Mouse (Mus musculus) midbrain, embryonic 15.5 days (tissue): Measurements from ENCODE around the gene Gm37240. TPM values are rescaled to one million over a fixed set of nuclear protein-coding genes. Genes with fewer than 3 reads are reported as not detected.
A peak's percentile ranks its signal among the peaks of the same experiment; 100 is the strongest.

Experiments used
- ATAC-seq: fragments of 200-750 bp; cut with Nextera tagmentation; replicated peaks from 2 replicates; pipeline ENCODE4 v1.8.0; 2017; ENCODE audit warnings: moderate TSS enrichment
- H3K27ac ChIP-seq: fragments of 300-500 bp; sonication (generic); 2 replicates; pipeline ENCODE4 v1.5.1; 2015; ENCODE audit warnings: mild to moderate bottlenecking, inconsistent platforms
- H3K27me3 ChIP-seq: fragments of 300-500 bp; sonication (generic); replicated peaks from 2 replicates; pipeline ENCODE4 v1.6.1; 2015; ENCODE audit warnings: inconsistent platforms
- H3K36me3 ChIP-seq: fragments of 300-500 bp; sonication (generic); replicated peaks from 2 replicates; pipeline ENCODE4 v1.6.1; 2015; ENCODE audit warnings: inconsistent platforms
- H3K4me1 ChIP-seq: fragments of 300-500 bp; sonication (generic); 2 replicates; pipeline ENCODE4 v1.6.1; 2015; ENCODE audit warnings: inconsistent platforms
- H3K4me2 ChIP-seq: fragments of 300-500 bp; sonication (generic); 2 replicates; pipeline ENCODE4 v1.6.1; 2015; ENCODE audit warnings: inconsistent platforms, mild to moderate bottlenecking, moderate library complexity
- H3K4me3 ChIP-seq: fragments of 300-500 bp; sonication (generic); 2 replicates; pipeline ENCODE4 v1.5.1; 2015; ENCODE audit warnings: mild to moderate bottlenecking, inconsistent platforms
- H3K9ac ChIP-seq: fragments of 300-500 bp; sonication (generic); 2 replicates; pipeline ENCODE4 v1.6.1; 2015; ENCODE audit warnings: mild to moderate bottlenecking, inconsistent platforms
- H3K9me3 ChIP-seq: fragments of 300-500 bp; sonication (generic); 2 replicates; pipeline ENCODE4 v1.6.1; 2016; ENCODE audit warnings: inconsistent platforms
- WGBS: fragments of 180-500 bp; shearing (Covaris S2); methylation state at CpG from one replicate; pipeline ENCODE4 v1.1.7; 2015; ENCODE audit warnings: mixed read lengths; 5-methylcytosine and 5-hydroxymethylcytosine counted together
- polyA plus RNA-seq: library from polyadenylated mRNA; unstranded; fragments of >200 nt; fragmentation: Nextera tagmentation; extraction: Ambion mirVana; gene quantifications from 2 replicates; pipeline ENCODE4 v1.2.1, GENCODE M21; 2015

Gm37240 gene
- polyA plus RNA-seq, 1 experiment from 2014 or later = 0.40 TPM

DNA sequence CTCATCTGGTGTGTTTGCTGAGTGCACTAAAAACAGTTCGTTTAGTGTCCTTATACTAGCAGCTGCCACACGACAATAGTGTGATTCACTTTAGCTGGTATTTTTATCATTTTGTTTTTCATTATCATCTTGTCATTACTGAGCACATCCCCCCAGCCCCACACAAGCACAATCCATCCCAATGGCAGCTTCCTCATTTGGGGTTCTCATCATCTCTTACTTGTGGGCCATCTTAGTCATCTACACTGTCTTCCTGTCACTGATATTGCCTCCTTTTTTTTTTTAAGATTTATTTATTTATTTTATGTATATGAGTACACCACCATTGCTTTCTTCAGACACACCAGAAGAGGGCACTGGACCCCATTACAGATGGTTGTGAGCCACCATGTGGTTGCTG lies 1268.7 kb downstream of the Gm37240 start:
- ATAC-seq = no peak
- H3K36me3 ChIP-seq = no peaks in the 10 kb centered on the region
- H3K9ac ChIP-seq = no peak overlapping the region
- H3K27ac ChIP-seq = no peak overlapping the region
- no peaks in the 10 kb centered on the region for H3K9me3 ChIP-seq
- no peak overlapping the region for H3K4me2 ChIP-seq
- H3K4me3 ChIP-seq = no peak overlapping the region
- no peaks in the 10 kb centered on the region for H3K27me3 ChIP-seq
- H3K4me1 ChIP-seq = peaks cover 2% of the 10 kb centered on the region; the same call in 1 of the 2 replicates
- WGBS = 89% methylated on average over 2 of the region's 2 CpGs

- Histone ChIP-seq H3K4me3 (no peak overlapping the region), H3K4me2 (no peak overlapping the region), H3K27me3 (no peaks in the 10 kb centered on the region), H3K9ac (no peak overlapping the region), H3K36me3 (no peaks in the 10 kb centered on the region), H3K9me3 (no peaks in the 10 kb centered on the region), H3K27ac (no peak overlapping the region), H3K4me1 (peaks cover 2% of the 10 kb centered on the region; the same call in 1 of the 2 replicates)
- ATAC-seq = no peak
- whole genome bisulfite sequencing = 25% methylated on average over 7 of the region's 7 CpGs
These were observed 1271.5 kb downstream of the Gm37240 start for GRCm38 (mm10) chr3:84615856-84616225.

GRCm38 (mm10) chr3:84615050-84615855 lies 1272.1 kb downstream of the Gm37240 start:
- Histone ChIP-seq H3K27ac (no peak overlapping the region), H3K9ac (no peak overlapping the region), H3K36me3 (no peaks in the 10 kb centered on the region), H3K27me3 (no peaks in the 10 kb centered on the region), H3K9me3 (no peaks in the 10 kb centered on the region), H3K4me1 (peaks cover 2% of the 10 kb centered on the region; the same call in 1 of the 2 replicates), H3K4me2 (no peak overlapping the region), H3K4me3 (no peak overlapping the region)
- 23% methylated on average over 5 of the region's 5 CpGs for WGBS
- ATAC-seq = peak; percentile 72

DNA sequence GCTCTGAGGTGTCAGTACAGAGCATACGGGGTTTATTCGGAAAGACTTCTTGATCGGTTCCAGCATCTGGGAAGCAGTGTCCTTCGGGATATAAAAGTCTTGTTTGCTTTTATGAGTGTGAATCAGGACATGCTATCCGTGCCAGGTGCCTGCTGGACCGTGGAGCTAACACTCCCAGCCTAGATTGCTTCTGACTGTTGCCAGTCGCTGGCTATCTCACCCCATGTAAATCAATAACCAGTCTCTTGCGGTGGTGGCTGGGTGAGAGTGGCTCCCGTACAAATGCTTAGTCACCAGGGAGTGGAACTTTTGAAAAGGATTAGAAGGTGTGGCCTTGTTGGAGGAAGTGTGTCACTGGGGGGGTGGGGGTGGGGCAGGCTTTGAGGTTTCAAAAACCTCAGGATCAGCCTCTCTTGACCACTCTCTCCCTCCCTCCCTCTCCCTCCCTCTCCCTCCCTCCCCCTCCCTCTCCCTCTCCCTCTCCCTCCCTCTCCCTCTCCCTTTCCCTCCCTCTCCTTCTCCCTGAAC lies 1277.1 kb downstream of the Gm37240 start:
- H3K27me3 ChIP-seq = no peaks in the 10 kb centered on the region
- no peak for ATAC-seq
- no peaks in the 10 kb centered on the region for H3K9me3 ChIP-seq
- no peak overlapping the region for H3K4me2 ChIP-seq
- H3K4me3 ChIP-seq = no peak overlapping the region
- WGBS = 72% methylated on average over 9 of the region's 9 CpGs
- no peak overlapping the region for H3K27ac ChIP-seq
- no peaks in the 10 kb centered on the region for H3K36me3 ChIP-seq
- no peaks in the 10 kb centered on the region for H3K4me1 ChIP-seq
- H3K9ac ChIP-seq = no peak overlapping the region

- H3K4me1 ChIP-seq = no peaks in the 10 kb centered on the region
- ATAC-seq = no peak
- no peak overlapping the region for H3K9ac ChIP-seq
- no peak overlapping the region for H3K4me2 ChIP-seq
- 88% methylated on average over 9 of the region's 9 CpGs for WGBS
- H3K4me3 ChIP-seq = no peak overlapping the region
- H3K36me3 ChIP-seq = no peaks in the 10 kb centered on the region
- H3K9me3 ChIP-seq = no peaks in the 10 kb centered on the region
- peaks cover under 1% of the 10 kb centered on the region for H3K27me3 ChIP-seq
- H3K27ac ChIP-seq = no peak overlapping the region
These were observed 1284.1 kb downstream of the Gm37240 start for GRCm38 (mm10) chr3:84603212-84603611.

DNA sequence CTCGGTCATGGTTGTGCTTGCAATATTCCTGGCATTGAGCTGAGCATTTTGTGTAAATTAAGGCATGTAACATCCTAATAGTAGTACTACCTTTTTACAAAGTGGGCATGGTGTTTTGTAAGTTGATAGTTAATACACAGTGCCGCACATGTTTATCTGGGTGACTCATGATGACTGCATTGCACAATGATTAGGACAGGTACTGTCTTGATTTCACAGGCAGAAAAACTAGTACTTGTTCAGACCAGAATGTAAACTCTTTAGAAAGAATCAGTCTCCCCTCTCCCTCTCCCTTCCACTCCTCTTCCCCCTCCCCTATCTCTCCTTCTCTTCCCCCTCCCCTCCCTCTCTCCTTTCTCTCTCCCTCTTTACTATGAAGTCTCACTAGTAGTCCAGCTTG lies 1284.6 kb downstream of the Gm37240 start:
- ATAC-seq = no peak
- no peaks in the 10 kb centered on the region for H3K9me3 ChIP-seq
- no peak overlapping the region for H3K4me3 ChIP-seq
- H3K27me3 ChIP-seq = peaks cover 3% of the 10 kb centered on the region
- H3K4me2 ChIP-seq = no peak overlapping the region
- H3K36me3 ChIP-seq = no peaks in the 10 kb centered on the region
- no peaks in the 10 kb centered on the region for H3K4me1 ChIP-seq
- no peak overlapping the region for H3K27ac ChIP-seq
- 93% methylated on average over 2 of the region's 2 CpGs for WGBS
- no peak overlapping the region for H3K9ac ChIP-seq

GRCm38 (mm10) chr3:84601870-84602495 lies 1285.3 kb downstream of the Gm37240 start:
- Histone ChIP-seq H3K27ac (no peak overlapping the region), H3K4me2 (no peak overlapping the region), H3K4me1 (no peaks in the 10 kb centered on the region), H3K36me3 (no peaks in the 10 kb centered on the region), H3K9me3 (no peaks in the 10 kb centered on the region), H3K27me3 (peaks cover 3% of the 10 kb centered on the region), H3K4me3 (no peak overlapping the region), H3K9ac (no peak overlapping the region)
- no peak for ATAC-seq
- 84% methylated on average over 9 of the region's 9 CpGs for WGBS

- no peak overlapping the region for H3K4me2 ChIP-seq
- WGBS = 91% methylated on average over 6 of the region's 6 CpGs
These were observed 1288.6 kb downstream of the Gm37240 start for GRCm38 (mm10) chr3:84598756-84599155.

GRCm38 (mm10) chr3:84597996-84598734 lies 1289.2 kb downstream of the Gm37240 start:
- no peak overlapping the region for H3K4me3 ChIP-seq
- H3K9ac ChIP-seq = no peak overlapping the region
- H3K27me3 ChIP-seq = peaks cover 3% of the 10 kb centered on the region
- no peak overlapping the region for H3K27ac ChIP-seq
- no peaks in the 10 kb centered on the region for H3K9me3 ChIP-seq
- H3K4me1 ChIP-seq = peaks cover 7% of the 10 kb centered on the region
- H3K4me2 ChIP-seq = no peak overlapping the region
- no peaks in the 10 kb centered on the region for H3K36me3 ChIP-seq
- WGBS = 85% methylated on average over 6 of the region's 6 CpGs
- ATAC-seq = no peak

More at GRCm38 (mm10) chr3:84598756-84599155, 1288.6 kb downstream of the Gm37240 start:
- H3K9ac ChIP-seq = no peak overlapping the region
- H3K27ac ChIP-seq = no peak overlapping the region
- no peak for ATAC-seq
- no peaks in the 10 kb centered on the region for H3K36me3 ChIP-seq
- H3K4me1 ChIP-seq = peaks cover 7% of the 10 kb centered on the region
- peaks cover 3% of the 10 kb centered on the region for H3K27me3 ChIP-seq
- H3K4me3 ChIP-seq = no peak overlapping the region
- H3K9me3 ChIP-seq = no peaks in the 10 kb centered on the region

GRCm38 (mm10) chr3:84595677-84596234 lies 1291.6 kb downstream of the Gm37240 start:
- no peak overlapping the region; the same call in 1 of the 2 replicates for H3K4me2 ChIP-seq
- H3K4me3 ChIP-seq = no peak overlapping the region
- H3K4me1 ChIP-seq = peaks cover 7% of the 10 kb centered on the region
- WGBS = 30% methylated on average over 5 of the region's 5 CpGs
- ATAC-seq = no peak
- no peaks in the 10 kb centered on the region for H3K9me3 ChIP-seq
- H3K27me3 ChIP-seq = peaks cover 6% of the 10 kb centered on the region
- H3K27ac ChIP-seq = no peak overlapping the region
- H3K36me3 ChIP-seq = no peaks in the 10 kb centered on the region
- H3K9ac ChIP-seq = no peak overlapping the region

DNA sequence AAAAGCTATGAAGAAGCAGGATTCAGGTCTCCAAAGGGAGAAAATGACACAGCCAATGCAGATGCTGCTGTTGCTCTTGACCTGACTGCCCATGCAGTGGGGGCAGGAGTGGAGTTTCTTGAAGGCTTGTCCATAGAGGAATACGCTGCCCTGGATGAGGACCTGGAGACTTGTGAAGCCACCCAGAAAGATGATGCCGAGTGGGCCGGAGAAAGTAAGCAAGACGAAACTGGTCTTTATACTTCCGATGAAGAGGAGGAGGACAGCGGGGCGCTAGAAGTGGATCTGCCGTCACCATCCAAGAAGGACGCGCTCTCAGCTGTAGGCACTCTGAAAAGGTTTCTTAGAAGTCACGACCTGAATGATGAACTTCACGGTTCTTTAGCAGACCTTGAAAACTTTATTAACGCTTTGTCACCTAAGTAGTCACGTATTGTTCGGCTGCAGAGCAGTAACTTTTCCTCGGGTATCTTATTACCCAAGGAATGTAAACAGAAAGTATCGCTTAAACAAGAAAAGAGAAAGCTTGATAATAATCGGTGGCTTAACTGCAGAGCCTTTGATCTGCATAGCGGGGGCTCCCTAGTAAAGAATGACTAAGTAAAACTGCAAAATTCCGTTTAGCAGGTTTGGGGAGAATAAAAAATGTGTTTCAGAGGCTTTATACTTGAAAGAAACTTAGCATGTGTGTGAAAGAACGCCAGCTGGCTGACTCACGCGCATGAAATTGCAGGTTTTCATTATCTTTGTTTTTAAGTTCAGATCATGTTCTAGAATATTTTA lies 1292.2 kb downstream of the Gm37240 start:
- Histone ChIP-seq H3K27me3 (peaks cover 6% of the 10 kb centered on the region), H3K4me2 (peak overlapping the region; percentile 28), H3K27ac (no peak overlapping the region), H3K4me3 (no peak overlapping the region), H3K36me3 (no peaks in the 10 kb centered on the region), H3K4me1 (peaks cover 7% of the 10 kb centered on the region), H3K9me3 (no peaks in the 10 kb centered on the region), H3K9ac (no peak overlapping the region)
- no peak for ATAC-seq
- 10% methylated on average over 23 of the region's 23 CpGs for WGBS
